In the genomic region with DNA sequence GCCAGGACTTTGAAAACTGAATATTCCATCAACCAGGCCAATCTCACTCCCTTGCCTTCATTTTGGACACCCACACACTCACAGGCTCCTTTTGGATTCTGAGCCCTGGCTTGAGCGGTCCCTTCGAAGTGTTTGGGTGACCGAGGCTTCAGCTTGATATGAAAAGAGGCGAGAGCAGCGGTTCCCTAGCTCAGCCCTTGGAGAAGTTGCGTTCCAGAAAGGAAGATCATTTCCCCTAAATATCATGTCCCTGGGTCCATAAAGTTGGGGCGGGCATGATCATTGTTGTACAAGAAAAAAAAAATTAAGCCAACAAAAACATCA, we compare ENCODE assay signal across 9 mouse cellular contexts. TPM values are rescaled to one million over a fixed set of nuclear protein-coding genes. Genes with fewer than 3 reads are reported as not detected.
DNase-seq lines count a peak whose midpoint lies in the region; ATAC-seq and TF ChIP-seq lines count a peak whose summit lies in the region.
"Had no signal": no experiment of that assay in that cellular context is flagged by ENCODE, and none has a peak within 500 bp of the region (broad histone marks: within the 10 kb centered on the region; RNA-seq: fewer than 3 reads in every experiment).

No protein-coding gene starts in this region.

- no peaks in the 10 kb centered on the region for H3K4me1 ChIP-seq in liver, adult 2 months (ENCODE audit: control insufficient read depth, insufficient read depth, low read length)
- peaks cover 21% of the 10 kb centered on the region for H3K4me1 ChIP-seq in embryonic facial prominence, embryonic 13.5 days
- H3K4me1 ChIP-seq in intestine, postnatal 0 days (replicated peaks; ENCODE audit: control insufficient read depth, insufficient read depth, low read length): no peaks in the 10 kb centered on the region
- peaks cover 13% of the 10 kb centered on the region for H3K4me1 ChIP-seq in neural tube, embryonic 12.5 days

- no peaks in the 10 kb centered on the region for H3K9me3 ChIP-seq in embryonic facial prominence, embryonic 13.5 days
- H3K9me3 ChIP-seq in intestine, postnatal 0 days (ENCODE audit: control insufficient read depth): no peaks in the 10 kb centered on the region
- no peaks in the 10 kb centered on the region for H3K9me3 ChIP-seq in neural tube, embryonic 12.5 days

- peak overlapping the region; percentile 77 for H3K27ac ChIP-seq in liver, adult 2 months (replicated peaks; ENCODE audit: insufficient read depth, low read depth, low read length)
- H3K27ac ChIP-seq in embryonic facial prominence, embryonic 13.5 days: peak overlapping the region; percentile 89
- peak overlapping the region; percentile 50; the same call in 1 of the 2 replicates for H3K27ac ChIP-seq in intestine, postnatal 0 days (ENCODE audit: low read depth, low read length)
- peak overlapping the region; percentile 81; the same call in 1 of the 2 replicates for H3K27ac ChIP-seq in neural tube, embryonic 12.5 days

- H3K9ac ChIP-seq in liver, adult 2 months (ENCODE audit: low read depth, low read length): peak overlapping the region; percentile 97
- H3K9ac ChIP-seq in embryonic facial prominence, embryonic 13.5 days: peak overlapping the region; percentile 84
- H3K9ac ChIP-seq in intestine, postnatal 0 days (ENCODE audit: low read depth, low read length): peak overlapping the region; percentile 79
- H3K9ac ChIP-seq in neural tube, embryonic 12.5 days: peak overlapping the region; percentile 93

- no peak for DNase-seq in liver, adult 2 months (ENCODE audit: extremely low read depth, low read depth, low spot score)
- DNase-seq in liver: no peak
- DNase-seq in right cerebral cortex, postnatal 10 days (ENCODE audit: low spot score in 2 of 2): no peak
- DNase-seq in gastrocnemius, postnatal 14 days: no peak
- no peak for DNase-seq in urinary bladder, adult 2 months (ENCODE audit: low spot score)

- WGBS in liver, adult 2 months: 2% methylated on average over 7 of the region's 7 CpGs
- 3% methylated on average over 7 of the region's 7 CpGs for WGBS in embryonic facial prominence, embryonic 13.5 days
- WGBS in intestine, postnatal 0 days: 2% methylated on average over 7 of the region's 7 CpGs
- WGBS in neural tube, embryonic 12.5 days: 2% methylated on average over 7 of the region's 7 CpGs

- peak overlapping the region; percentile 96 for H3K4me3 ChIP-seq in liver, adult 2 months (ENCODE audit: insufficient read depth, low read depth, low read length)
- peak overlapping the region; percentile 74 for H3K4me3 ChIP-seq in embryonic facial prominence, embryonic 13.5 days
- H3K4me3 ChIP-seq in intestine, postnatal 0 days (ENCODE audit: low read depth, low read length): peak overlapping the region; percentile 81
- H3K4me3 ChIP-seq in neural tube, embryonic 12.5 days: peak overlapping the region; percentile 84

- no peaks in the 10 kb centered on the region for H3K36me3 ChIP-seq in liver, adult 2 months (ENCODE audit: control insufficient read depth, insufficient read depth, low read length)
- 0 out of 2 replicates have a peak, but pooled peaks cover 4% of the 10 kb centered on the region for H3K36me3 ChIP-seq in embryonic facial prominence, embryonic 13.5 days
- no peaks in the 10 kb centered on the region for H3K36me3 ChIP-seq in intestine, postnatal 0 days (ENCODE audit: control insufficient read depth, insufficient read depth)
- H3K36me3 ChIP-seq in neural tube, embryonic 12.5 days: no peaks in the 10 kb centered on the region

- H3K4me2 ChIP-seq in embryonic facial prominence, embryonic 13.5 days: peak overlapping the region; percentile 73
- peak overlapping the region; percentile 87 for H3K4me2 ChIP-seq in intestine, postnatal 0 days (replicated peaks; ENCODE audit: low read depth)
- H3K4me2 ChIP-seq in neural tube, embryonic 12.5 days (replicated peaks): peak overlapping the region; percentile 65

- no peaks in the 10 kb centered on the region for H3K79me2 ChIP-seq in liver, adult 2 months (ENCODE audit: control insufficient read depth, insufficient read depth, low read length)

- TF ChIP-seq POLR2A in liver, adult 2 months (IDR thresholded peaks at IDR 0.05; ENCODE audit: extremely low read depth, insufficient read depth, low read length): no peak

- no peaks in the 10 kb centered on the region for H3K27me3 ChIP-seq in liver, adult 2 months (ENCODE audit: control insufficient read depth, insufficient read depth, low read length)
- H3K27me3 ChIP-seq in embryonic facial prominence, embryonic 13.5 days: peaks cover 4% of the 10 kb centered on the region; the same call in 1 of the 2 replicates
- no peaks in the 10 kb centered on the region for H3K27me3 ChIP-seq in intestine, postnatal 0 days (replicated peaks; ENCODE audit: control insufficient read depth, insufficient read depth, low read length)
- H3K27me3 ChIP-seq in neural tube, embryonic 12.5 days (replicated peaks): no peaks in the 10 kb centered on the region

- intact Hi-C loops in gastrocnemius, postnatal 14 days (cut with DNase I; ENCODE audit: low total_unique reads): no loop called here

- no peak for TF ChIP-seq CTCF in liver, adult 2 months (IDR thresholded peaks at IDR 0.05; ENCODE audit: low read depth, low read length)
- no peak for TF ChIP-seq CTCF in intestine, postnatal 0 days (IDR thresholded peaks at IDR 0.05; ENCODE audit: low read depth)

- ATAC-seq in embryonic facial prominence, embryonic 13.5 days (ENCODE audit: insufficient number of reproducible peaks, insufficient read depth, low FRiP score, low TSS enrichment, low read depth): no peak
- ATAC-seq in intestine, postnatal 0 days: no peak
- peak; percentile 34 for ATAC-seq in neural tube, embryonic 12.5 days (ENCODE audit: low FRiP score, low read depth)

RNA-seq across cellular contexts. Expression of gene Tcp11l1, which starts 0.5 kb away (rescaled TPM):
- 4.1 and 5.3 TPM in 2 replicates for total RNA-seq in liver, adult 2 months (2014; rRNA removed)
- 3.1 and 3.5 TPM in 2 replicates for polyA plus RNA-seq in liver, adult 2 months (2012; rRNA removed)
- polyA plus RNA-seq in embryonic facial prominence, embryonic 13.5 days (2015; fragmentation: Nextera tagmentation; extraction: Ambion mirVana): 61.5 and 73.3 TPM in 2 replicates
- polyA plus RNA-seq in intestine, postnatal 0 days (2015; fragmentation: Nextera tagmentation; extraction: Ambion mirVana): 16.0 and 17.2 TPM in 2 replicates
- polyA plus RNA-seq in neural tube, embryonic 12.5 days (2016; fragmentation: Nextera tagmentation; extraction: Ambion mirVana): 68.8 and 76.3 TPM in 2 replicates
- 1 to 10 TPM; 4.5 TPM for total RNA-seq in gastrocnemius, postnatal 14 days (2021)
- polyA plus RNA-seq in urinary bladder, adult 2 months (2012; rRNA removed): 11.4 and 13.8 TPM in 2 replicates

RNA-seq across cellular contexts. Expression of gene Pin1rt1, which starts 3.7 kb away (rescaled TPM):
- not detected in 2 replicates for total RNA-seq in liver, adult 2 months (2014; rRNA removed)
- not detected in 2 replicates for polyA plus RNA-seq in liver, adult 2 months (2012; rRNA removed)
- not detected in 2 replicates for polyA plus RNA-seq in embryonic facial prominence, embryonic 13.5 days (2015; fragmentation: Nextera tagmentation; extraction: Ambion mirVana)
- polyA plus RNA-seq in intestine, postnatal 0 days (2015; fragmentation: Nextera tagmentation; extraction: Ambion mirVana): not detected in 2 replicates
- 0.17 TPM in 1 of 2 replicates, not detected in the other for polyA plus RNA-seq in neural tube, embryonic 12.5 days (2016; fragmentation: Nextera tagmentation; extraction: Ambion mirVana)
- total RNA-seq in gastrocnemius, postnatal 14 days (2021): not detected
- not detected in 2 replicates for polyA plus RNA-seq in urinary bladder, adult 2 months (2012; rRNA removed)
- polyA plus RNA-seq: brain, embryonic 14.5 days had no signal

RNA-seq across cellular contexts. Expression of gene Depdc7, which starts 30.2 kb away (rescaled TPM):
- total RNA-seq in liver, adult 2 months (2014; rRNA removed): 50.9 and 53.5 TPM in 2 replicates
- 26.4 and 30.0 TPM in 2 replicates for polyA plus RNA-seq in liver, adult 2 months (2012; rRNA removed)
- 4.1 and 5.3 TPM in 2 replicates for polyA plus RNA-seq in embryonic facial prominence, embryonic 13.5 days (2015; fragmentation: Nextera tagmentation; extraction: Ambion mirVana)
- 62.4 and 70.0 TPM in 2 replicates for polyA plus RNA-seq in intestine, postnatal 0 days (2015; fragmentation: Nextera tagmentation; extraction: Ambion mirVana)
- 2.1 and 2.4 TPM in 2 replicates for polyA plus RNA-seq in neural tube, embryonic 12.5 days (2016; fragmentation: Nextera tagmentation; extraction: Ambion mirVana)
- 1 to 10 TPM in 1 of 2 experiments, under 1 TPM in 1; 0.97 to 1.7 TPM for total RNA-seq in gastrocnemius, postnatal 14 days (2021)
- polyA plus RNA-seq in urinary bladder, adult 2 months (2012; rRNA removed): 11.2 and 15.3 TPM in 2 replicates
